Mouse (Mus musculus) cerebellum, adult 11-12 months (tissue): ENCODE data around the gene Setd4.

ENCODE experiments used
- DNase-seq: peaks from one replicate; pipeline ENCODE4 v3.0.0; 2022

Setd4 gene

DNA sequence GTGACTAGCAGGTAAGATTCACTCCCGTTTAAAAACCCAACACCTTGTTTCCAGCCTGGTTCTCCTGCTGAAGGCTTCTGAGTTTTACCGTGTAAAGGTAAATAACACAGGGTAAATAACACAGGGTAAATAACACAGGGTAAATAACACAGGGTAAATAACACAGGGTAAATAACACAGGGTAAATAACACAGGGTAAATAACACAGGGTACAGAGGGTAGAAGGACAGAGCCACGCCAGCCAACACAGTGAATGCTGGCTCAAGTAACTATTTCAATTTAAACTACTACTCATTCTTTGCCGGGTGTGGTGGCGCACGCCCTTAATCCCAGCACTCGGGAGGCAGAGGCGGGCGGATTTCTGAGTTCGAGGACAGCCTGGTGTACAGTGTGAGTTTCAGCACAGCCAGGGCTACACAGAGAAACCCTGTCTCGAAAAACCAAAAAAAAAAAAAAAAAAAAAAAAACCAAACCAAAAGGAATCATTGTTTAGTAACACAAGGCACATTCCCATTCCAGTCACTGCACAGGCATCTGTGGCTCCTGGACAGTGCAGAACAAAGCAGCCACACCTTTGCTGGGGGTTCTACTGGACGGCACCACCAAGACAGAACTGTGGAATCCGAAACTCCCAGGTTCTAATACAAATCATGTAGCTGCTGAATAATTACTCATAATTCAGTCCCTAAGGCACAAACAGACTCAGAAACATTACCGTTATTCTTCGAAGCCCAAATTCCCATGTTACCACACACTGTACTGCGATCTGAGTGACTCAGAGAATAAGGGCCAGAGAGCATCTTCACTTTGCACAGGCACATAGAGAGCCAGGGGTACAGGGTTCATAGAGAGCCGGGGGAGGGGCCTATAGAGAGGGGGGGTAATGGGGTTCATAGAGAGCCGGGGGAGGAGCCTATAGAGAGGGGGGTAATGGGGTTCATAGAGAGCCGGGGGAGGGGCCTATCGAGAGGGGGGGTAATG is 12.1 kb downstream of the Setd4 start:
- no peak for DNase-seq

DNA sequence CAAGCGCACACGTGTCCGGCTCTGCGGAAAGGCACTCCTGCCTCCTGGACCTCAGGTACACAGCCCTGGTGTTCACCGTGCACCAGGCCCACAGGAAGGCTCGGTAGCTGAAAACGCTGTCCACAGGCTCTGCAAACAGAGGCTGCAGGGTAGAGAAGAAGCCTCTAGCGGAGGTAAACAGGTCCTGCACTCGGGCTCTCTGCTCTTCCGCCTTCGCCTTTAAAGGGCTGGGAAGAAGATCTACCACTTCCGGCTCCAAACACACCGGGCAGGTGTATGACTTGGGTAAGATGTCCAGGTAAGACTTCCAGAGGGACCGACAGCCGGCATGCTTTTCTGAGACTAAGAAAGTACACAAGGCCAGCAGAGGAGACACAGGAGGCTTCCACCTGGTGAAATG is 12.9 kb downstream of the Setd4 start:
- DNase-seq: no peak

DNA sequence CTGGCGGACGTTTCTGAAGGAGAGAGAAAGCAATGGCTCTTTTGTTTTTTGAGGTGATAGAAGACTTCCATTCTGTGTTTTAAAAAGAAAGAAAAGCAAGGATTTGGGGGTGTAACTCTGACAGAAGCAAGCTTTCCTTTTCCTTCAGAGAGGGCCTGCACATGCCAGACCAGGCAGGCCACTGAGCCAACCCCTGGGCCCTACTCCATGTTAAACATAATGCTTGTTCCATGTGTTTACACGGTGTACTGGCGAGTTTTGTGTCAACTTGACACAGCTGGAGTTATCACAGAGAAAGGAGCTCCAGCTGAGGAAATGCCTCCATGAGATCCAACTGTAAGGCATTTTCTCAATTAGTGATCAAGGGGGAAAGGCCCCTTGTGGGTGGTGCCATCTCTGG is 15.6 kb downstream of the Setd4 start:
- no peak for DNase-seq

DNA sequence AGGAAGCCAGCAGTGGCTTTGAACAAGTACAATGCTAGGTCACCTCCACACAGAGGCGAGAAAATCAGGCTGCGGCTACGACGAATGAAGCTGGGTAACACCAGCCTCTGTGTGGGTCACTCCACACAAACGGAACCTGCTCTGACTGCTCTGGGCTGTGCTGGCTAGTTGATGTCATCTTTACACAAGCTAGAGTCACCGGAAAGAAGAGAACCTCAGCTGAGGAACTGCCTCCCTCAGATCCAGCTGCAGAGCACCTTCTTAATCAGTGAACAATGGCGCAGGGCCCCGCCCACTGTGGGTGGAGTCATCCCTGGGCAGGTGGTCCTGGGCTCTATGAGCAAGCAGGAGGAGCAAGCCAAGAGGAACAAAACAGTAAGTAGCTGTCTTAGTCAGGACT is 17.5 kb downstream of the Setd4 start:
- DNase-seq: no peak

DNA sequence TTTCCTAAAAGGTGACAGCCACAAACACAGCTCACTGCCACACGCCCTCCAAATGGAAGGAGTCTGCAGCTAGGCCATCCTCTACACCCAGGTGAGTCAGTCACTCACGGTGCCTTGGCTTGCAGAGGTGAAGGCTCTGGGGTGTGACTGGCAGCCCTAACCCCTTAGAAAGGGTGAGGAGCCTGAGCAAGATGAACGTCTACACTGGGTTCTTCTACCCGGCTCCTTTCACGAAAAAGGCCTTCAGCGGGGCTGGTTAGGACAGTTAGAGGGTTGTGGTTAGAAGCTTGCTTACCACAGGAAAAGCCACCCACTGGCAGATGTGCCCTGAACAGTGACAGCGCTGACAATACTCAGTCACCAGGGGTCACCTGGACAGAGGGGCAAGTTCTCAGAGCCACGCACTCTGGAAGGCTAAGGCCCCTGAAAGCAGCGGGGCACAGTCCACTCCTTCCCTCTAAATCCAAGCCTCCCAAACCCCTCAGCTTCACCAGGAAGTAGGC is 18.1 kb downstream of the Setd4 start:
- no peak for DNase-seq

DNA sequence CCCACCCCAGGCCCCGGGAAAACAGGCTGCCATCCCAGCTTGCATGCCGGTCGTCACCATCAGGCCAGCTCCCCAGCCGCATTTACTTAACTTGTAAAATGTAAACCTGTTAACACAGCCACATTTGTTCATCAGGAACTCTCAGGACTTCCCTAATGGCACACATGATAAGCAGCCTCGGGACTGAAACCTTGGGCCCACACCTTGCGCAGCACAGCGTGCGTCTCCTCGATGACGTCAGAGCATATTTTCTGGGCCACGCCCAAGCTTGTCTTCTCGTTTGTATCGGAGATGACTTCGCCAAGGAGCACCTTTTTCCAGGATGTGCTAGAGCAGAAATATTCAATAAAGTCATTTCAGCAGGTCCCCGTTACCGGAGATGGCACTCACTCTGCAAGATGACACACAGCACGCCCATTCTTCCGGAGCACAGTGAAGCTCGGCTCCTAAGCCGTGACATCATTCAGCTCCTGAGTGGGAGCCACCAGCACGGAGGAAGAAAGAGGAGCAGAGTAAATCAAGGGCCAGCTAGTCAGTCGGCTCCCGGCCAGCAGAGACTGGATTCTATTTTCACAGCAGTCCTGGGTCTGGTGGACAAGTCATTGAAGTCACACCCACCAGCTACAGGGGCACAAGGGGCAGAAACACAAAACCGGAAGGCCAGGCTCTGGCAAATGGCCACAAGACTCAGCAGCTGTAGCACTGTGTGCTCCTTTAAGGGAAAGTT is 18.7 kb downstream of the Setd4 start:
- DNase-seq: no peak

DNA sequence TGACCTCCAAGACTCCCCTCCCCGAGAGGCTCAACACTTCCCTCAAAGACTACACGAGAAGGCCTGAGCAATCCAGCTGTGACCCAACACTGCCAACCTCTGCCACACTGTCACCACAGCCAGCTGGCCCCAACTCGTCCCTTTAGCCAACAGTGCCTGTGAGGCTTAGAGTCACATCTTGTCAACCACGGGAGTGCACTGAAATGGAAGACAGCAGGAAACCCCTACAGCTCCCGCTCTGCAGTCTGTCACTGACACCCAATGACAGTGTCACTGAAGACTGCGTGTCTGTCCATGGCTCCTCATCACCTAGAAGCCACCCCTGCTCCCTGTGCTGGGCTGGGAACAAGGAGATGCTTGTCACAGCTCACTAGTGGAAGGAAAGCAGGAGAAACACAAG is 22.7 kb downstream of the Setd4 start:
- no peak for DNase-seq

DNA sequence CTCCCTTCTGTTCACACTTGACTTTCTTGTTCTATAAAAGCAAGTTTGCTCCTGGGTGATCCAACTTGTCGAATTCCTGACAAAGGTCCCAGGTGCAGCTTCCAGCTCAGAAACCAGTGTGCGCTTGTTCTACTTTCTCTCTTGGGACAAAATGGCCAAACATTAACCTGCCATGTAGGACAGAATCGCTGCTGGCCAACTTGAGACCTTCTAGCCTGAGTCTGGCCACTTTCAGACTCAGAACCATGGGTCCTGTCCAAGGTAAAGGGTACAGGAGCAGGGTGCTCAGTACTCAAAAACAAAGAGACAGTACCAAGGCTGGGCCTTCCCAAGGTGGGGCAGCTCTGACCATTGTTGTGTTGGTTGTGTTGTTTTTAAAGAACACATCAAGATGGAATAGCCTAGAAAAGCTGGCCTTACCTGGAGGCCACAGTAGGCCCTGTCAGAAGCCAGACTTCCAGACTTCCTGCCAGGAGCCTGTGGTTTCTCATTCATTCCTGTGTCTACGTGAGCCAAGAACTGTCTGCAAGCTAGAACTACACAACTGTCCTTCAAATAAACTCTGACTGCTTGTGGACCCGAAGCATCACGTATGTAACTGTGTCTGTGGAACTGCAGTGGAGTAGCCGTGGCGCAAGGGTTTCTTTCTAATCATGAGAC is 25.4 kb downstream of the Setd4 start:
- no peak for DNase-seq

DNA sequence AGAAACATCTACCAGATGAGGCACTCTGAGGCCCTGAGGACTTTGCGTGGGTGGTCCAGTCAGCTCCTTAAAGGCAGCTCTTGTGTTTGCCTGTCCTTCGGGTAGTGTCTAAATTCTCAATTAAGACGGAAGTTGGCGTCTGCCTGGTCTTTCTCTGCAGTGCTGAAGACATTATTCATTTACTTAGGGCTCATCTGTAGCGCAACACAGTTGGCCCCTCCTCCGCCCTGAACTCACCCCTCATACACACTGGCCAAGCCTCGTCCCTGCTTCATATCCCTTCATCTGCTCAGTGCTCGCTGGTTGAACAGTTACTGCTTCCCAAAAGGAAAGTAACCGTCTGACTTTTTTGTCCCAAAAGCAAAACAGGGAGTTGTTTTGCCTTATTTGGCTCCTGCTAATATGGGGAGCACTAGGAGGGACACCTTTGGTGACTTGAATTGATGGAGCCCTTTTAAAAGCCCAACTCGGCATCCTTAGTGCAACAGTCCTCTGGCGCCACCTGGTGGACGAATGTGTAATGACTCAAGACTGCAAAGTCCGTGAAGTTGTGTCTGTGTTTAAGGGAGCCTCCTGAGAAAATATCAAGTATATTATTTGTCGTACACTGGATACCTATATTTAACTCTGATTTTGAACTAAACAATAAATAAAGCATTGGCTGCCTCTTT is 27.3 kb downstream of the Setd4 start:
- peak; percentile 35 for DNase-seq

DNA sequence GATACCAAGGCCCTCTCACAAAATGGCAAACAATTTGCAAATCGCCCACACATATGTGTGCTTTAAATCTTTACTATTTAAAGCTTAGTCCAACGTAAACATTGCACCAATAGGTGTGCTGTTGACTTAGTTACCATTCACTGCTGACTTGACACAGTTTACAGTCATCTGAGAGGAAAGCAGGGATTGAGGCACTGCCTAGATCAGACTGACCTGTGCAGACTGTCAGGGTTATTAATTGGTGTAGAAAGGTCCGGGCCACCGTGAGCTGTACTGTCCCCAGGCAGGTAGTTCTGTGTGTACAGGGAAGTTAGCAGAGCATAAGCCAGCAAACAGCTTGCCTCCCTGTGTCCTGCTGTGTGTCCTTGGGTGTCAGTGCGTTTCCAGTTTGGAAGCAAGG is 28.3 kb downstream of the Setd4 start:
- no peak for DNase-seq

DNA sequence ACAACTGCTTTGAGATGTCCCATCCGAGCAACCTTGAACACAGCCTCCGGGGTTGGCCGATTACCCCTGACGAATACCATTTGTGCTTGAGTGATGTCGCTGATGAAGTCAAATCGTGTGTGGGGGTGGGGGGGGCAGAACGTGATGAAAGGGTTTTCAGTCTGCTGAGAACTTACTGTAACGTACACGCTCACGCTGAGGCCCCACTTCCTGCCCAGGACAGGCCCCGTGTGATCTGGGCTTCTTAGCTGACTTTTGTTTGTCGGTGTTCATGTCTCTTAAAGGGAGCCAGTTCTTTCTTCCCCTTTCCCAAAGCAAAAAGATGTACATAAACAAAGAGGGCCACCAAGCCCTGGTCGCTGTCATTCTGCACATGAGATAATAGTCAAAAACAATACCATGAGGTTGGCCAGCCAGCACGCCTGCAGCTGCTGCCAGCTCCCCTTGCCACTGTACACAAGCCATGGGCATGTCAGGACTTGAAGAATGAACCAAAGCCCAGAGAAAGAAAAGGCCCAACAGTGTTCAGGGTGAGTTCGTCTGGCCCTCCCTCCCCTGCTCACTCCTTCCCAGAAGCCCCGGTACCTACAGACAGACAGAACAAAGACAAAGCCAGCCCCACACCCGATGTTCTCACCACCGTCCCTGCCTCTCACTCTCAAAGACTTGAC is 29.2 kb downstream of the Setd4 start:
- DNase-seq: no peak

DNA sequence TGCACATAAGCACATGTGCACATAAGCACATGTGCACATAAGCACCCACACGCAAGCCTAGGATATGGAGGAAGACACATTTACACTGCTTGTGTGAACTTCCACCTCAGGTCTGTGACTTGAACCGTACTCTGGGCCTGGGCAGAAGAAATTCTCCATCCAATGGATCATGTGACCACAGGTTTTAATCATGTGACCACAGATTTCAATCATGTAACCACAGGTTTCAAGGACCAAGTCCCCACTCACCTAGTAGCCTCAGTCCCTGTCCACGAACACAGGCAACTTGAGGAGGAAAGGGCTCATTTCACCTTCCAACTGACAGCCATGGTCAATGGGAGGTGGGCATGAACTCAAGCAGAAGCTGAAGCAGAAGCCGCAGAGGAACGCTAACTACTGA is 30.4 kb downstream of the Setd4 start:
- no peak for DNase-seq

DNA sequence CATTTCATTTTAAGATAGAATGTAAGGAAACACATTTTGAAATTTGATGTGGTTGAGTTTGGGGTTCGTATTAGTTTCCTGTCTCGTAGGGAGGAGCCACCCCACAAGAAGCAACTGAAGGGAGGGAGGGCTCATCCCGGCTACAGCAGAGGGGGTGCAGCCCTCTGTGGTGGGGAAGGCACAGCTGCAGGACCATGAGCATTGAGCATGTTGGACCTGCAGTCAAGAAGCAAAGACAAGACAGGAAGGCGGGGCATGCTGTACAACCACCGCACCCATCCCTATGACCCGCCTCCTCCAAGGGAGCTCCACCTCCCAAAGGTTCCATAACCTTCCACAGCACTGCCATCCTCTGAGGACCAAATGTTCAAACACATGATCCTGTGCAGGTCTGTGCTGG is 31.5 kb downstream of the Setd4 start:
- no peak for DNase-seq

DNA sequence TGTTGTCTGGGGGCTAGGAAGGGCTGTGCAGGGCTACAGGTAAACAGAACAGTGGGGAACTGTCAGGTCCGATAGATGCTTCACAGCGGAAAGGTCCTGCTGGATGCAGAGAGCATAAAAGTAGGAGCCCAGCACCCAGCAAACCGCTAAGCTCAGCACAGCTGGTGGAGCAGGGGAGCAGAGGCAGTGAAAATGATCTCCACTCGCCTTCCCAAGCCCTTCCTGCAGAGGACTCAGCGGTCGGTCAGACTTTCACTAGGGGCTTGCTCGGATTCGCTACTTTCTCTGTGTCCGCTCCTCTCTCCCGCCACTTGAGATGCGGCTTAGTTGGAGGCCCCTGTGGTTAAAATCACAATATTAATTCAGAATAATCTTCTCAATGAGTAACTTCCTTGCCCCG is 45.4 kb downstream of the Setd4 start:
- DNase-seq: no peak

DNA sequence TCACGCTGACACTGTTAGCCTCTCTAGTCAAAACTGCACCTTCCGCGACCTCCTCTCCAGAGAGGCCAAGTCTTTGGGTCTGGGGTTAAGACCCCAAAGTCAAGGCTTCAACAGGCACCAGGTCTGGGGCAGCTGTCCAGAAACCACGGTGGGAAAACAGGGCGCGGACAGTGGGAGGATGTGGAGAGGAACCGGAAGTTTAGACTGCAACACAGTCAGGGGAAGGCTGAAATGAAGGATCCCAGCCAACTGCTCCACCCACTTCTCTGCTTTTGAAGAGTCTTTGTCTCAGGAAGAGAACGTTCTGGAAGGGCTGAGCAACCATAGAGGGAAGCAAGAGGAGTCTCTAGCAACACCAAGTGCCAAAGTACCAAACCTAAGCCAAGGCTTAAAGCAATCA is 46.2 kb downstream of the Setd4 start:
- DNase-seq: no peak

DNA sequence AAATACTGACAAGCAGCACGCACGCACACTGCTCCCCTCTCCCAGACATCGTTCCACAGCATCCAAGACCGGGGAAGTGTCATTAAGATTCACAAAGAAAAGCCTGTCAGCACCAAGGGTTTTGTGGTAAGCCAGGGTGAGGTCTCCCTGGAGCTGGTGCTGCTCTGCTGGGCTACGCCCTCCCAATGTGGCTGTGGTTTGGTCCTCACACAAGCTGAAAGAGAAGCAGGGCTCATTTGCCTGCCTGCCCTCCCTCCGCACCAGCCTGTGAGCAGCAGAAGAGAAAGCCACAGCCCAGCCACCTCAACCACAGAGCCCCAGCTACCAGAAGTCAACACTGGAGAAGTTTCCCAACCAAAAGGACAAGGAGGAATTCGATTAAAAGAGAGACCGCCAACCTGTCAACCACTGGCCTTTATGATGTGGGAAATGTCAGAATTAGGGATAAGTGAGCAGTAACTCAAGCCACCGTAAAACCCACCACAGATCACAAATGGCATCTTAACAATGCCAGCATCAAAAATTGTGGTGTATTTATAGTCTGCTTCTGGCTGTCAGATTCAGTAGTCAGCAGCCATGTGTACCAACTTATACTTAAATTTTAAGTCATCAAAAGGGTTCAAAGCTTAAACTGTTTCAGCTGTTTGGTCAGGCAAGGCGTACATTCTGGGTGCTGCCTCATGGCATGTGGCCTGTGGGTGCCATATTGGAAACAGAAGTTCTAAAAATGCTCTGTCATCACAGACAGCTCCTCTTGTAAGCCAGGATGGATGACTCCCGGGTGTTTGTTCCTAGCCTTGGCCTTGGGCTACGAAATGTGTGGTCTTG is 51.0 kb downstream of the Setd4 start:
- no peak for DNase-seq

DNA sequence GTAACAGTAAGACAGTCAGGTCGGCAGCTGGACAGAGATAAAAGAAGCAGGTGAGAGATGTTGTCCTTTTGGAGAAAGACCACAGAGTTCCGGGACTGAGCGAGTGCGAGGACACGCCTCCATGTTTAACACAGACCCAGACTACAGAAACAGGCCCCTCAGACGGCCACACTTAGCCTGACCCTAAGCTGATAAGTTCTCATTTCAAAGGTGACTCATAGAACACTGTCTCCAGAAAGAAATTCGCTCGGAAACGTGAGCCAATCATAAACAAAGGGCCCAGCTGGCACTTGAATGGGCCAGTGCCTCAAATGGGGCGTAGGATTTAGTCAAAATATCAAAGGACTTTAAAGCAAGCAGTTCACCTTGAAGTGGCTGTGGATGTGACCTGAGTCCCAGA is 54.6 kb downstream of the Setd4 start:
- DNase-seq: no peak

DNA sequence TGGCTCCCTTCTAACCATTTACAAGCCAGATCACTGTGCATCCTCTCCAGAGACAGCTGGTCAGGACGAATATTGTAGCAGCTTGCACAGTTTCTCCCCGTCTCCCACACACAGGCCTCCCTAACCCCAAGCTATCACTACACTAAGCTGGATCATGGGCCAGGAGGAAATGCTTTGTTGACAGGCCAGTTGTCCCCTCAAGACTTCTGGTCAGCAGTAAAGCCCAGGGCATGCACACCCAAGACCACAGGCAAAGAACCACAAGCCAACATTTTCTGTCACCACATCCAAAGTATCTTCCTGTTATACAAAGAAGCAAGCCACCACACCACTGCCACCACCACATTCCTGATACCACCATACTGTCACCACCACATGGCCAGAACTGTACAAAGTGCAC is 55.8 kb downstream of the Setd4 start:
- DNase-seq: no peak

DNA sequence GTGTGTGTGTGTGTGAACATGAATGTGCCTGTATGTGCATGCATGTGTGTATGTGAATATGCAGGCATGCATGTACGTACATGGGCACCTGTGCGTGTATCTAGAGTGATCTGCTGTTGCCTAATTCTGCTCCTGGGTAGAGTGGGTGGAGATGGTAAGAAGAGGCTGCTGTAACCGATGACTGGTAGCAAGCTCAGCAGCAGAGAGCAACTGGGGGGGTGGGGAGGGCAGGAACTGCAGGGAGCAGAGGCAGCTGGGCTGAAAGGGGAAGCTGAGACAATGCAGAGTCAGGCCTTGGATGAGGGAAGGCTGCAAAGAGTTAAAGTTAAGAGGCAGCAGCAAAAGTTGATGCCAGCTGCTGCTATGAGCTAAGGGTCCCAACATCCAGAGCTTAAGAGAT is 56.7 kb downstream of the Setd4 start:
- DNase-seq: no peak

DNA sequence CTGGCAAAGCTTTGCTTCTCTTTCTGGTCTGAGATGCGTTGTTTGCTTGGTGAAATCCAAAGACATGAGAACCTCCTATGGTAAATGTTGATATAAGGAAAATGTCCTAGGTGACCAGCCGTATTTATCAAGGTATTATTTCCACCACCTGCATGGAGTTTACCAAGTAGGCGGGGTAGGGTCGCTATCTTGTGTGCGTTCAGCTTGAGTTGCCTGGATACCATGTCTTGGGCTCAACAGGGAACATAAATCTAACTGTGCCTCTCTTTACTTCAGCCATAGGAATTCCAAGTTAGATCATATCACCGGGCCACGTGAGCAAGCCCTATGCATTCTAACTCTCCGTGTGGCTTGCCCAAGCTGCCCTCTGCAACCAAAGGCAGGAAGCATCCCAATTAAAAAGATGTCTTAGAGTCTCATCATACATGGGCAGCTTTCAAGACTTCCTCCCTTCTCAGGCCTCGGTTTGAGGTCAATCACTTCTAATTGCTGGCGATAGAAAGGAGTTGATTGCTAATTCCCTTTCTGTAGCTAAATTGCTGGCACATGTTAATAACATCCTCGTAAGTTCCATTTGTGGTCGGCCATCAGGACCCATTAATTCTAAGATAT is 57.4 kb downstream of the Setd4 start:
- DNase-seq: no peak

DNA sequence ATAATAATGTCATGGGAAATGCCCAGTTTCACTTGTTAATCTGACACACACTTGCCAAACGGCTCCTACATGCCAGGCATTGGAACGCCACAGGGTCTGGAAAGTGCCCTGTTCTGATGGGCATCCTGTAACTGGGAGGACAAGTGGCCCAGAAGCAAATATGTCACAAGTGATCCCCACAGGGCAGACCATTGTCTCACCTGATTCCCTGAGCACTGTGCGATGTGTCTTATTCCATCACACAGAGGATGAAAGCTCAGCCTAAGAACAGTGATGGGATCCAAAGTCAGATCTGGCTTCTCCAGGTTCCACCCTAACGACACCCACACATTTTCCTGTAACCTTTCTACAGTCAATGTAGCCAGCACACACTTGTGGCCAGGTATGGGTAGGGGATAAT is 58.9 kb downstream of the Setd4 start:
- DNase-seq: no peak
